Mouse (Mus musculus) right cerebral cortex, postnatal 36 days (tissue): ENCODE data around the gene Nsfl1c.
"Not testable (repeated sequence)": the region's sequence is repeated elsewhere in the genome, so short reads cannot be mapped to it uniquely, and the experiment has no call there.

ENCODE experiments used
- DNase-seq, 2 experiments: peaks; one replicate each; pipeline ENCODE4 v3.0.0; 2022; ENCODE audit warnings: low spot score in 2 of 2, mixed read lengths in 1 of 2

Gene Nsfl1c

GRCm38 (mm10) chr2:151494035-151494803 lies at the start of gene Nsfl1c:
Nsfl1c (plus strand) TSS chr2:151494182.
- DNase-seq, result peak; percentile 89 to 92

DNA sequence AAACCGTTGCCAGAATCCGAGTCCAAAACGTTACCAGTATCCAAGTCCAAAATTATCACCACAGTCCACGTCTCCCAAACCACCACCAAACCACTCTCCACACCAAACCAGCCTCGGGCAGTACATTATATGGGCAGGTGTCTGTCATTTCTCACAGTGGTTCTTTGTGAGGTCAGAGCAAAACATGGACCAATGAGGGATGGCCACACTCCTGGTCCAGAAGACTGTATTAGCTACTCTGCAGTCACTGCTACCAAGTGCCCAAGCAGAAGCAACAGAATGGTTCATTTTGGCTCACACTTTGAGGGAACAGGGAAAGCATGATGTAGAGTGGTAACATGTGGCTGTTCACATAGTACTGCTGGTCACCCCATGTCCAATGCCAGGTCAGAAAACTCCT lies 17.9 kb upstream of the Nsfl1c start, which contains the start of gene 4921509C19Rik:
4921509C19Rik (minus strand) TSS at position 101 of the 400 bp plus-strand sequence.
- DNase-seq, result not testable (repeated sequence)

GRCm38 (mm10) chr2:151486496-151486895 lies 7.5 kb upstream of the Nsfl1c start:
- DNase-seq, result no peak

GRCm38 (mm10) chr2:151498358-151498757 lies 4.4 kb downstream of the Nsfl1c start:
- no peak for DNase-seq

- no peak for DNase-seq
Measured at GRCm38 (mm10) chr2:151500442-151501007, 6.5 kb downstream of the Nsfl1c start.

- DNase-seq, result no peak
Measured at GRCm38 (mm10) chr2:151504226-151504625, 10.2 kb downstream of the Nsfl1c start.

DNA sequence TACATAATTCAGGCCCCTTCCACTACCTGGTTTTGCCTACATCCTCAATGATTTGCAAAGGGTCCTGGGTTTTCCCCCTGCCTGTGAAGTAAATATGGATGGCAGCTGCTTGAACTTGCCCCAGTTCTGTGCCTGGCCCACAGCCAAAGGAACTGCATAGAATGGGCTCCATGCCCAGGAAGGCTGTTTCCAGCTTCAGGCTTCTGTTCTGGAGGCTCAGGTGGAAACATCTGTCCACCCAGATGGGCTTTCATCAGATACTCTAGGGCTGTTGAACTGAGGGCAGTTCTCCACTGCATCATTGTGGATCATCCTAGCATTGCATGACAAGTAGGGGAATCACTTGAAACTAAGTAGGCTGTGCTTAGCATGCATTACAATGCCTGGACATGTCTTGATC lies 18.2 kb downstream of the Nsfl1c start:
- peak in 1 of 2 experiments; percentile 41 for DNase-seq

DNA sequence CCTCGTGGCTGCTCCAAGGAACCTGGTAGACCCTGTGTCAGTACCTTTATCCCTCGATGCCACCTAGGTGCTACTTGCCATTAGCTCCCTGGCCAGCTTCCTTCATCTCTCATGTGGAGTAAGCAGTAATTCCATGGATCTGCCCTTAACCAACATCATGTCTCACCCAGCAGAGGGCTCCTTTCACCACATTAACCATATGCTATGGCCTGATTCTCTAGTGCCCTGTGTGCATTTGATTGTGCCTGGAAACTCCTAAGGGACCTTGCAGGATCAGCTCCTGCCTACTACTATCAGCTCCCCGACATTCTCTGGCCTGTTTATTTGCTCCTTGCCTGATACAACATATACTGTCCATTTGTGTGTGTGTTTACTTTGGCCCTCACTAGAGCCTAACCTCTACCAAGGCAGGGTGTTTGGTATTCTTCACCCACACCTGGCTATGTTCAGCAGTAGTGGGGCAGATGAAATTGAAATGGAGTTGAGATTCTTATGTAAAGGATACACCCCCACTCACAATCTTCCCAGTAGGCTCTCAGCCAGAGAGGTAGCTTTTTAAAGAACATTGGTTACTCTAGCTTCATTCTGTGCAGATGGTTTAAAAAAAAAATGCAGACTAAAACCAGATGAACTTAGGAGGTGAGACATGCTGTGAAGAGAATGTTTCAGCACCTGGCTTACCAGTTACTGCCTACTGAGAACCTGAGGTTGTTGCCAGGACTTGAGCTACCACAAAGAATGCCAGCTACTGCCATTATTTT lies 19.7 kb downstream of the Nsfl1c start:
- DNase-seq, result peak; percentile 41 to 51

DNA sequence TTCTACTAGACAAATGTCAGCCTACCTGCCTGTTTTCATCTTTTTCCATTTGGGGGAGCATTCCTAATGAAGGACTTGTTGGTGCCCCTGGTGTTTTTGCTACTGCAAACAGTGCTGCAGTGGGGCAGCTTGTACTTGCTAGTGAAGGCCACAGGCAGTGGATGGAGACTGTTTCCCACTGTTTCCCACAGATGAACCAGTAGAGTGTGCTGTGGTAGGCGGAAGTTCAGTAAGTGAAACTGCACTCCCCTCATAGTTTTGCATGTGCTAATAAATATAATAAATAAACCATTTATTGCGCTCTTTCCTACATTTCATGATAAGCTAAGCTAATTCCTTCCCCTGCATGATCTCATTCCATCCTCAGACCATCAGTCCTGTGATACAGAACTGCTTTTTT lies 25.0 kb downstream of the Nsfl1c start:
- DNase-seq, result no peak

DNA sequence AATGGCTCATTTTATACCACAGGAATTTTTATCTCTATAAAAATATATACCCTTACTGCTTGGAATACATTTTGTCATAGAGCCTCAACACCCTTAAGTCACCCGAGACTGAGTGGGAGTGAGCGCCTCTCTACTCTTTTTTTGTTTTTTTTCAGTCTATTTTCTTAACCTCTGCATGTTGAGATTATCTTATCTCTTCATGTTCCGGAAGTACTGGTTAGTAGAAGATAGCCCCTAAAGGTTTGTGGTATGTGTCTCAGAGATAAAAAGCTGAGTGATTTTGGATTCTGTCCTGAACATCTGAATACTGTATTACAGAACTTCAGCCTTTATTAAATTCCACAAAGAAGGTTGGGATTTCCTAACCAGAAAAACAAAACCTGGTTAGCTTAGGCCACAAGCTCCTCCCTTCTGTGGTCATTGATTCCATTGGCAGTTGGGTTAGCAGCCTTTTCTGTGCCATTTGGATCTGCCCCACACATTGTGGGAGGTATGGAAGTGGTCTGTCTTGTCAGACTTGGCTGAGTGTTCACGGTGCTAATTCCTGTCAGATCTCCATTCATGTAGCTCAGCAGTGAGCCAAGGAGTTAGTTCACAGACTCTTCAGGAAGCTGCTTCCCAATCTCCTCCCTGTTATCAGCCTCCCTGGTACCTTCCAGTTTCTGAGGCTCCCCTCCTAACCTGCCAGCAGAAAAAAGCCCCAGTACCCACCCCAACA lies 30.5 kb downstream of the Nsfl1c start:
- DNase-seq, result no peak

DNA sequence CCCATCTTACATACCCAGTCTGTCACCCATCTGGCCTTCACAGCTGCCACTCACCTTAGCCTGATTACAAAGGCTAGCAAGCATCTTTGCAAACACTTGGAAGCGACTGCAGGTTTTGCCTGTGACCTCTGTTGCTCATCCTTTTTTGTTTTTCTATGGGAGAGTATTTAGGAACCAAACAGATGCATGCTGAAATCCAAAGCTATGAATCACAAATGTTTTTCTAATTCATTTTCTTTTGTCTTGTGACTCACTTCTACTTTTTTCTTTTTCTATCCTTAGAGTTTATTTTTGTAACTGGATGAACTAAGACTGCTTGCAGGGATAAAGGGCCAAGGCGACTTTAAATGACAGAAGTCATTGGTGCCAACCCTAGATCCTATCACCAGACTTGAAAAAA lies 31.5 kb downstream of the Nsfl1c start:
- DNase-seq, result no peak

- DNase-seq, result no peak
Measured at GRCm38 (mm10) chr2:151528066-151528465, 34.1 kb downstream of the Nsfl1c start.

GRCm38 (mm10) chr2:151529169-151529568 lies 35.2 kb downstream of the Nsfl1c start:
- DNase-seq, result no peak

DNA sequence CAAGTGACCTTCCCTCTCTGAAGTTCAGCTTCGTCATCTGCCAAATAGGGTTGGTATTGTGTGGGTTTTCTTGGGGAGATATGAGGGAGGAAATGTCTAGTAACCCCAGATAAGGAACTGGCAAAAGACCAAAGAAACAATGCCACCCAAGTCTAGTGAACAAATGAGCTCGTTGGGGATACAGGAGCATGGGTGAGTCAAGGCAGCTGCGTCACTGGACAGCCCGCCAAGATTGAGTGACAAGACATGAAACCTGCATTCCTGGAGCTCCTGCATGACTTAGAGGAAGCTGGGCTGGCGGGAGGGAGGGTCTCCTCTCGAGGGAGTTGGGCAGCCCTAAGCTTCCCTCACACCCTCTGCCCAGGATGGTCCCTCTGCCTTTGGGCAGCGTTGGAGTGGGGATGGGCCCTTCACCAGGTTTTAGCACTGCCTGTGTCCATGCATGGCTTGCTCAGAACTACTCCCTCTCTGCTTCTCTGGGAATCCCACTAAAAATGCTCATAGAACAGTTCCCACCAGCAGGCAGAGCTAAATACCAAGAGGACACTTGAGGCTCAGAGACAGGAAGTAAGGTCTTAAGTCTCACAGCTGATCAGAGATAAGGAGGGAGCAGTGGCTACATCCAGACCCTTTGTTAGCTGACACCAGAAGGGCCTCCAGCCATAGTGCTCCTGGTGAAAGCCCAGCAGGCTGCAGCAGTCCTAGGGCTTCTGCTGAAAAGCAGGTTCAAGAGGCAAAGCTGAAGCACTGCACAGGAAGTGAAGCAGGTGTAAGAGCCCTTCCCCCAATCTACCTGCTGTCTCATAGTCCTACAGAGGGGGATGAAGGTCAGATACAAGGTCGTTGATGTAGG lies 36.6 kb downstream of the Nsfl1c start:
- DNase-seq, result no peak

DNA sequence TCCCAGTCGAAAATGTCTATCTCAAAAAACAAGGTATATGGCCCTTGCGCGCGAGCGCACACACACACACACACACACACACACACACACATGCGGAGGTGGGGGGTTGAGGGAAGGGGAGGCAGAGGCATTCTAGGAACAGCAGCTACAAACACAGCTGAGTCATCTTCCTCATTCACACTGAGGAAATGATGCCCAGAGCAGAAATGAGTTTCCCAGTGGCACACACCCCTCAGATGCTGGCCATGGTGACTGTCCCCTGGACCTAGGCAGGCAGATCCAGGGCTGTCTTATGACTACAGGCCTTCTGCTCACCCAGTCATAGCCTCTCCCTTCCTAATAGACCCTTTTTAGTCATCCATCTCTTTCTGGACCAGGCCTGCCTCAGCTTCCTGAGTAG lies 39.6 kb downstream of the Nsfl1c start:
- no peak for DNase-seq

- DNase-seq, result no peak
Measured at GRCm38 (mm10) chr2:151535961-151536617, 42.1 kb downstream of the Nsfl1c start.

GRCm38 (mm10) chr2:151536618-151536974 lies 42.6 kb downstream of the Nsfl1c start:
- peak in 1 of 2 experiments; percentile 39 for DNase-seq

DNA sequence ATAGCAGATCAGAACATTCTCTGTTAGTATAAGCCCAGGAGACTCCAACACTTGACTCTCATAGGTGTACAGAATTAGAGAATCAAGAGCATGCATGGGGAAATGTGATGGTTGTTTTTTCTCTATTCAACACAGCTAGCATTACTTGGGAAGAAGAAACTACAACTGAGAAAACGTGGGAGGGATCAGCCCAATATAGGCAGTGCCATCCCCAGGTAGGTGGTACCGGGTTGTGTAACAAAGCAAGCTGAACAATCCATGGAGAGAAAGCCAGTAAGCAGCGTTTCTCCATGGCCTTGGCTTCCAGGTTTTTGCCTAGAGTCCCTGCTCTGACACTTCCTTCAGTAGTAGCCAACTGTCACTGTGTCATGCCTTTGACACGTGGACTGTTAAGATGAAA lies 44.7 kb downstream of the Nsfl1c start:
- peak in 1 of 2 experiments; percentile 41 for DNase-seq

- DNase-seq, result peak; percentile 94 to 95
Measured at GRCm38 (mm10) chr2:151542323-151543062, 48.5 kb downstream of the Nsfl1c start, which contains the start of gene Fkbp1a. Fkbp1a (plus strand) TSS chr2:151542483.
